In the genomic region with DNA sequence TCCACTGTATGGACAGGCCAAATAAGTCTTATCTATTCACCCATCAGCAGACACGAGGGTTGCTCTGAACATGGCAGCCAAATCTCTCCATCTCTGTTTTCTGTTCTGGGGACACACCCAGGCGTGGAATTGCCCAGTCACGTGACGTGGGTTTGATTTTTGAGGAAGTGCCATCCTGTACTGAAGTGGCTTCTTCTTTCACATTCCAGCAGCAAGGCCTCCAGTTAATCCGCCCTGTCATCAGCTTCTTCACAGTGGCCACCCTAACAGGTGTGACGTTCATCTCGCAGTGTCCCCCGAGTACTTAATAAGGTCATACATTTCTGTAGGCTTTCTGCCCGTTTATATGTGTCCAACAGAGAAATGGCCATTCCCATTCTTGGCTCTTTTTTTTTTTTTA, we compare ENCODE assay signal across 25 mouse cellular contexts. TPM values are rescaled to one million over a fixed set of nuclear protein-coding genes. Genes with fewer than 3 reads are reported as not detected.
DNase-seq lines count a peak whose midpoint lies in the region; ATAC-seq and TF ChIP-seq lines count a peak whose summit lies in the region.
"Had no signal": no experiment of that assay in that cellular context is flagged by ENCODE, and none has a peak within 500 bp of the region (broad histone marks: within the 10 kb centered on the region; RNA-seq: fewer than 3 reads in every experiment).

No protein-coding gene starts in this region.

- no peaks in the 10 kb centered on the region for H3K36me3 ChIP-seq in CH12.LX (replicated peaks in 1 of 2; ENCODE audit: control insufficient read depth in 1 of 2, insufficient read depth in 1 of 2, low read length in 1 of 2)
- H3K36me3 ChIP-seq: embryonic facial prominence, embryonic 12.5 days; forebrain, embryonic 15.5 days; heart, embryonic 12.5 days; hindbrain, embryonic 10.5 days; hindbrain, embryonic 15.5 days had no signal

- in situ Hi-C loops in CH12.LX (cut with MboI; ENCODE audit: low pct_ligation_motif_present, low pct_unique_long_range_greater_than_20kb, low sequenced_read_pairs) = no loop called here

- peaks cover 98% of the 10 kb centered on the region for H3K27me3 ChIP-seq in CH12.LX (replicated peaks)
- H3K27me3 ChIP-seq: embryonic facial prominence, embryonic 12.5 days; forebrain, embryonic 15.5 days; hindbrain, embryonic 15.5 days had no signal

- no peaks in the 10 kb centered on the region for H3K9me3 ChIP-seq in CH12.LX (replicated peaks; ENCODE audit: low read length)
- H3K9me3 ChIP-seq: embryonic facial prominence, embryonic 12.5 days; forebrain, embryonic 15.5 days; heart, embryonic 12.5 days; hindbrain, embryonic 10.5 days; hindbrain, embryonic 15.5 days had no signal

- TF ChIP-seq EP300 in CH12.LX (IDR thresholded peaks at IDR 0.05; ENCODE audit: low read length) = no peak

- no peak overlapping the region for H3K27ac ChIP-seq in CH12.LX (ENCODE audit: insufficient read depth, low read depth)
- H3K27ac ChIP-seq: embryonic facial prominence, embryonic 12.5 days; forebrain, embryonic 15.5 days; hindbrain, embryonic 10.5 days; hindbrain, embryonic 15.5 days had no signal

- DNase-seq in urinary bladder, postnatal 14 days (ENCODE audit: low spot score) = peak; percentile 58
- no peak for DNase-seq in urinary bladder, postnatal 36 days (ENCODE audit: low spot score in 2 of 2)
- DNase-seq in CH12.LX (ENCODE audit: extremely low read depth) = no peak
- no peak for DNase-seq in layer of hippocampus, adult 9-10 months (ENCODE audit: low spot score)
- DNase-seq in gastrocnemius, adult 18-20 months (ENCODE audit: low spot score) = no peak
- no peak for DNase-seq in kidney, postnatal 10 days
- DNase-seq: adrenal gland, postnatal 10 days; cerebellum, adult 11 months; cerebellum, adult 8-10 months; cerebellum, postnatal 14 days; gastrocnemius, postnatal 10 days had no signal

- H3K4me1 ChIP-seq in CH12.LX (ENCODE audit: control insufficient read depth in 1 of 2, insufficient read depth in 2 of 2) = peaks cover 0 to 6% of the 10 kb centered on the region in 2 experiments; a peak in 1 of 4 replicates
- H3K4me1 ChIP-seq: forebrain, embryonic 15.5 days; hindbrain, embryonic 15.5 days had no signal

- no peak overlapping the region for H3K4me3 ChIP-seq in CH12.LX (replicated peaks in 1 of 3; ENCODE audit: low read depth in 2 of 3, low read length in 2 of 3, poor library complexity in 1 of 3)
- H3K4me3 ChIP-seq: embryonic facial prominence, embryonic 12.5 days; forebrain, embryonic 15.5 days; heart, embryonic 12.5 days; hindbrain, embryonic 10.5 days; hindbrain, embryonic 15.5 days had no signal

- peak; percentile 65 for ATAC-seq in megakaryocyte, adult 5-6 weeks (ENCODE audit: poor library complexity, severe bottlenecking)
- ATAC-seq: forebrain, embryonic 15.5 days had no signal

- dilution Hi-C loops in CH12.LX (cut with MboI; ENCODE audit: extremely low pct_ligation_motif_present, extremely low pct_unique_long_range_greater_than_20kb, low sequenced_read_pairs) = no loop called here

- no peak for TF ChIP-seq CTCF in CH12.LX (conservative IDR thresholded peaks at IDR 0.05 in 1 of 2, IDR thresholded peaks at IDR 0.05 in 1 of 2; ENCODE audit: low read depth in 2 of 2, low read length in 2 of 2)

- no peak overlapping the region for H3K9ac ChIP-seq in CH12.LX (ENCODE audit: insufficient read depth, low read depth)
- H3K9ac ChIP-seq: embryonic facial prominence, embryonic 12.5 days; forebrain, embryonic 15.5 days; heart, embryonic 12.5 days; hindbrain, embryonic 15.5 days had no signal

- no peak for TF ChIP-seq RAD21 in CH12.LX (IDR thresholded peaks at IDR 0.05; ENCODE audit: low read depth, low read length)

- H3K79me2 ChIP-seq in CH12.LX (replicated peaks; ENCODE audit: control insufficient read depth, extremely low read depth, insufficient read depth, poor library complexity, severe bottlenecking) = no peaks in the 10 kb centered on the region

- H3K4me2 ChIP-seq in CH12.LX (ENCODE audit: insufficient read depth, low read depth, poor library complexity, severe bottlenecking) = no peak overlapping the region
- H3K4me2 ChIP-seq: embryonic facial prominence, embryonic 12.5 days; forebrain, embryonic 15.5 days; heart, embryonic 12.5 days; hindbrain, embryonic 15.5 days had no signal

- TF ChIP-seq POLR2A in CH12.LX (IDR thresholded peaks at IDR 0.05; ENCODE audit: low read depth, low read length) = no peak

TF ChIP-seq in CH12.LX, 34 proteins besides CTCF, POLR2A, EP300 and RAD21:
- TF ChIP-seq KAT2A (IDR thresholded peaks at IDR 0.05; ENCODE audit: insufficient replicate concordance, low read length) (no peak), IRF4 (IDR thresholded peaks at IDR 0.05; ENCODE audit: low read depth, low read length) (no peak), USF1 (IDR thresholded peaks at IDR 0.05; ENCODE audit: low read depth, low read length) (peak; percentile 61), ZNF384 (IDR thresholded peaks at IDR 0.05; ENCODE audit: low read depth, low read length) (no peak), TBP (conservative IDR thresholded peaks at IDR 0.05; ENCODE audit: low read depth, low read length) (no peak), ELF1 (IDR thresholded peaks at IDR 0.05; ENCODE audit: low read depth, low read length) (no peak), USF2 (conservative IDR thresholded peaks at IDR 0.05; ENCODE audit: low read depth, low read length) (peak; percentile 53), JUND (conservative IDR thresholded peaks at IDR 0.05; ENCODE audit: low read depth, low read length) (no peak), GABPA (IDR thresholded peaks at IDR 0.05; ENCODE audit: insufficient replicate concordance, low read depth, low read length) (no peak), BHLHE40 (IDR thresholded peaks at IDR 0.05; ENCODE audit: low read depth, low read length) (peak; percentile 63)

RNA-seq across cellular contexts. Expression of a gene that starts 3.1 kb away (rescaled TPM):
- not detected in 2 replicates for total RNA-seq in CH12.LX (2012; rRNA removed)
- total RNA-seq in CH12.LX (2014; rRNA removed) = not detected in 2 replicates
- polyA plus RNA-seq in CH12.LX (2012; ENCODE audit: insufficient read length, low read depth) = not detected in 2 replicates
- total RNA-seq in megakaryocyte, adult 5-6 weeks (2015) = not detected in 2 replicates
- total RNA-seq in megakaryocyte, adult 5-6 weeks (2017) = not detected in 2 replicates
- total RNA-seq in gastrocnemius, adult 18-20 months (2021) = not detected

RNA-seq across cellular contexts. Expression of a gene that starts 4.7 kb away (rescaled TPM):
- total RNA-seq in CH12.LX (2012; rRNA removed) (0.08 TPM in 1 of 2 replicates, not detected in the other), CH12.LX (2014; rRNA removed) (not detected in 2 replicates)
- 0.11 TPM in 1 of 2 replicates, not detected in the other for polyA plus RNA-seq in CH12.LX (2012; ENCODE audit: insufficient read length, low read depth)
- not detected in 2 replicates for total RNA-seq in megakaryocyte, adult 5-6 weeks (2015)
- not detected in 2 replicates for total RNA-seq in megakaryocyte, adult 5-6 weeks (2017)
- total RNA-seq in gastrocnemius, adult 18-20 months (2021) = not detected
- total RNA-seq: adrenal gland, postnatal 10 days; gastrocnemius, postnatal 10 days; heart, adult 8-10 months; heart, postnatal 25 days had no signal
- polyA plus RNA-seq: cortical plate, adult 2 months; heart, embryonic 12.5 days had no signal

RNA-seq across cellular contexts. Expression of a gene that starts 30.4 kb away (rescaled TPM):
- total RNA-seq in CH12.LX (2012; rRNA removed) (not detected in 2 replicates), CH12.LX (2014; rRNA removed) (not detected in 2 replicates)
- not detected in 2 replicates for polyA plus RNA-seq in CH12.LX (2012; ENCODE audit: insufficient read length, low read depth)
- total RNA-seq in megakaryocyte, adult 5-6 weeks (2015) = not detected in 2 replicates
- total RNA-seq in megakaryocyte, adult 5-6 weeks (2017) = not detected in 2 replicates
- not detected for total RNA-seq in gastrocnemius, adult 18-20 months (2021)
- total RNA-seq: ES-E14; heart, adult 8-10 months; heart, postnatal 25 days had no signal
- polyA plus RNA-seq: brain, embryonic 14.5 days; cortical plate, adult 2 months; embryonic facial prominence, embryonic 12.5 days; forebrain, embryonic 11.5 days; forebrain, embryonic 15.5 days; gonadal fat pad, adult 2 months; heart, embryonic 12.5 days; heart, embryonic 16.5 days; hindbrain, embryonic 10.5 days; hindbrain, embryonic 15.5 days had no signal
